Mouse (Mus musculus): ENCODE measurements around the gene Slc10a3. TPM values are rescaled to one million over a fixed set of nuclear protein-coding genes. Genes with fewer than 3 reads are reported as not detected.

Slc10a3 gene
- total RNA-seq, 2 experiments from 2014 or later: 2.1 to 3.3 TPM

Other genes with a start within 250 kb of the Slc10a3 start
- gene Opn1mw, start 245.9 kb downstream of the Slc10a3 start, total RNA-seq (2021): 1 to 10 TPM; 1.1 TPM
- gene Mecp2, start 238.0 kb downstream of the Slc10a3 start, total RNA-seq (2021): 10 to 100 TPM; 88.1 to 92.4 TPM
- not detected for gene Tex28, start 205.5 kb downstream of the Slc10a3 start, total RNA-seq (2021)
- not detected for gene Tktl1, start 196.1 kb downstream of the Slc10a3 start, total RNA-seq (2021)
- 10 to 100 TPM; 75.2 to 93.2 TPM for gene Flna, start 123.5 kb downstream of the Slc10a3 start, total RNA-seq (2021)
- gene Emd, start 118.7 kb downstream of the Slc10a3 start, total RNA-seq (2021): 10 to 100 TPM; 33.0 to 35.6 TPM
- 100 to 1,000 TPM; 191 to 202 TPM for gene Rpl10, start 102.5 kb downstream of the Slc10a3 start, total RNA-seq (2021)
- 10 to 100 TPM; 64.5 to 65.9 TPM for gene Taz, start 91.4 kb downstream of the Slc10a3 start, total RNA-seq (2021)
- 1 to 10 TPM; 2.1 to 2.7 TPM for gene Dnase1l1, start 91.0 kb downstream of the Slc10a3 start, total RNA-seq (2021)
- 100 to 1,000 TPM; 320 to 335 TPM for gene Atp6ap1, start 76.3 kb downstream of the Slc10a3 start, total RNA-seq (2021)
- 100 to 1,000 TPM; 582 to 603 TPM for gene Gdi1, start 68.4 kb downstream of the Slc10a3 start, total RNA-seq (2021)
- 10 to 100 TPM; 28.9 to 33.8 TPM for gene Fam50a, start 60.3 kb downstream of the Slc10a3 start, total RNA-seq (2021)
- gene Plxna3, start 44.3 kb downstream of the Slc10a3 start, total RNA-seq (2021): 10 to 100 TPM; 32.4 to 33.6 TPM
- 10 to 100 TPM; 25.1 to 26.4 TPM for gene Lage3, start 19.7 kb downstream of the Slc10a3 start, total RNA-seq (2021)
- 10 to 100 TPM; 67.7 to 68.7 TPM for gene Ubl4a, start 131 bp downstream of the Slc10a3 start, total RNA-seq (2021)
- 10 to 100 TPM; 18.8 to 24.2 TPM for gene Fam3a, start 19.9 kb upstream of the Slc10a3 start, total RNA-seq (2021)
- 10 to 100 TPM; 47.1 to 50.4 TPM for gene Ikbkg, start 19.9 kb upstream of the Slc10a3 start, total RNA-seq (2021)
- gene G6pdx, start 55.8 kb upstream of the Slc10a3 start, total RNA-seq (2021): 10 to 100 TPM; 24.9 to 29.5 TPM
- gene Gm6880, start 108.0 kb upstream of the Slc10a3 start, total RNA-seq (2021): not detected
- not detected for gene Olfr1326-ps1, start 201.5 kb upstream of the Slc10a3 start, total RNA-seq (2021)
- gene Olfr1325, start 219.3 kb upstream of the Slc10a3 start, total RNA-seq (2021): not detected